Mouse (Mus musculus) midbrain, postnatal 0 days (tissue): ENCODE results near the gene Pkib. TPM values are rescaled to one million over a fixed set of nuclear protein-coding genes. Genes with fewer than 3 reads are reported as not detected.

Experiments used
- ATAC-seq: fragments of 200-750 bp; cut with Nextera tagmentation; 2 replicates; pipeline ENCODE4 v1.8.0; 2017; ENCODE audit warnings: moderate number of reproducible peaks, mild to moderate bottlenecking, moderate TSS enrichment, moderate library complexity; ENCODE audit not compliant: low FRiP score
- DNase-seq: peaks from one replicate; pipeline ENCODE4 v3.0.0-alpha.2; 2015; ENCODE audit warnings: low spot score
- H3K27ac ChIP-seq: fragments of 300-500 bp; sonication (generic); 2 replicates; pipeline ENCODE4 v1.5.1; 2014; ENCODE audit warnings: low read depth, mild to moderate bottlenecking, low read length, mixed read lengths
- H3K27me3 ChIP-seq: fragments of 300-500 bp; sonication (generic); 2 replicates; pipeline ENCODE4 v1.6.1; 2014; ENCODE audit warnings: low read length, control low read depth, mixed read lengths; ENCODE audit not compliant: insufficient read depth
- H3K36me3 ChIP-seq: fragments of 300-500 bp; sonication (generic); 2 replicates; pipeline ENCODE4 v1.6.1; 2014; ENCODE audit warnings: low read length, control low read depth, mixed read lengths; ENCODE audit not compliant: insufficient read depth
- H3K4me1 ChIP-seq: fragments of 300-500 bp; sonication (generic); 2 replicates; pipeline ENCODE4 v1.6.1; 2014; ENCODE audit warnings: mild to moderate bottlenecking, control low read depth, antibody characterized with exemption, low read length, mixed read lengths; ENCODE audit not compliant: insufficient read depth
- H3K4me2 ChIP-seq: fragments of 300-500 bp; sonication (generic); 2 replicates; pipeline ENCODE4 v1.6.1; 2014; ENCODE audit warnings: low read depth, mild to moderate bottlenecking, low read length, mixed read lengths; ENCODE audit not compliant: poor library complexity, severe bottlenecking
- H3K4me3 ChIP-seq: fragments of 300-500 bp; sonication (generic); 2 replicates; pipeline ENCODE4 v1.5.1; 2014; ENCODE audit warnings: low read depth, mild to moderate bottlenecking, low read length, moderate library complexity
- H3K9ac ChIP-seq: fragments of 300-500 bp; sonication (generic); replicated peaks from 2 replicates; pipeline ENCODE4 v1.6.1; 2014; ENCODE audit warnings: mild to moderate bottlenecking, low read length, moderate library complexity, mixed read lengths; ENCODE audit not compliant: poor library complexity, severe bottlenecking
- H3K9me3 ChIP-seq: fragments of 300-500 bp; sonication (generic); 2 replicates; pipeline ENCODE4 v1.6.1; 2016; ENCODE audit warnings: low read length, control low read depth
- CTCF ChIP-seq: IDR thresholded peaks from 2 replicates; pipeline ENCODE4 v1.5.1; 2016; ENCODE audit warnings: antibody characterized with exemption, mild to moderate bottlenecking
- WGBS: fragments of 180-500 bp; shearing (Covaris S2); extraction: QIAGEN DNeasy Blood & Tissue Kit; methylation state at CpG from one replicate; pipeline ENCODE4 v1.1.7; 2014; 5-methylcytosine and 5-hydroxymethylcytosine counted together
- polyA plus RNA-seq: library from polyadenylated mRNA; unstranded; fragments of >200 nt; fragmentation: Nextera tagmentation; extraction: Ambion mirVana; gene quantifications from 2 replicates; pipeline ENCODE4 v1.2.1, GENCODE M21; 2015
- total RNA-seq: library from RNA; depleted of rRNA; stranded (reverse); fragments of >200 nt; gene quantifications from 2 replicates; pipeline ENCODE4 v1.2.3, GENCODE M21; 2014

Gene Pkib
- total and polyA plus RNA-seq, 2 experiments from 2014 or later = 0.60 to 6.7 TPM

GRCm38 (mm10) chr10:57690161-57690560 lies 58.4 kb downstream of the Pkib start:
- H3K9ac ChIP-seq = no peak overlapping the region
- H3K4me1 ChIP-seq = no peaks in the 10 kb centered on the region
- H3K36me3 ChIP-seq = no peaks in the 10 kb centered on the region
- DNase-seq (no peak), ATAC-seq (no peak)
- no peak overlapping the region for H3K4me2 ChIP-seq
- no peak overlapping the region for H3K27ac ChIP-seq
- no peaks in the 10 kb centered on the region for H3K9me3 ChIP-seq
- no peak for TF ChIP-seq CTCF
- H3K27me3 ChIP-seq = no peaks in the 10 kb centered on the region
- WGBS = 82% methylated on average over 2 of the region's 2 CpGs
- H3K4me3 ChIP-seq = no peak overlapping the region

DNA sequence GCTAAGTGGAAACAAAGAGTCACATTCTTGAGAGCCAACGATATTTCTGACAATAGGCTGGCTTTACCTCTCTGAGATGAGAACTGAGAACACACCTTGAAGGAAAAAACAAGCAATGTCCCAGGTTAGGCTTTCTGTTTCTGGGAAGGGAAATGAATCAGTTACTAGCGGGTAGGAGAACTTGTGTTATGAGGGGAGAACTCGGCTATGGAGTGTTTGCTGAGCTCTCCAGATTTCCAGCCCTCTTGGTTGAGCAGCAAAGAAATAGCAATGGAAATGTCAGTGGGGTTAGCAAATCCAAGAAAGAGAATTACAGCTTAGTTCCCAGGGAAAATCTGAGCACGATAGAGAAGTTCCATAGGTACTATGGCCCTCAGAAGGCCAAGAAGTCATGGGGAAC lies 70.5 kb downstream of the Pkib start:
- no peak overlapping the region for H3K4me3 ChIP-seq
- no peaks in the 10 kb centered on the region for H3K4me1 ChIP-seq
- ATAC-seq (no peak), DNase-seq (no peak)
- H3K9me3 ChIP-seq = no peaks in the 10 kb centered on the region
- no peak overlapping the region for H3K4me2 ChIP-seq
- H3K9ac ChIP-seq = no peak overlapping the region
- H3K27ac ChIP-seq = no peak overlapping the region
- no peaks in the 10 kb centered on the region for H3K36me3 ChIP-seq
- H3K27me3 ChIP-seq = no peaks in the 10 kb centered on the region
- WGBS = 81% methylated on average over 4 of the region's 4 CpGs
- TF ChIP-seq CTCF = no peak

- no peak for TF ChIP-seq CTCF
- H3K4me2 ChIP-seq = no peak overlapping the region
- no peak for DNase-seq
- H3K27me3 ChIP-seq = no peaks in the 10 kb centered on the region
- H3K9me3 ChIP-seq = no peaks in the 10 kb centered on the region
- no peak overlapping the region for H3K4me3 ChIP-seq
- no peaks in the 10 kb centered on the region for H3K36me3 ChIP-seq
- no peak overlapping the region for H3K9ac ChIP-seq
- H3K27ac ChIP-seq = no peak overlapping the region
- H3K4me1 ChIP-seq = no peaks in the 10 kb centered on the region
- ATAC-seq = no peak
Observed at GRCm38 (mm10) chr10:57721035-57721434, 89.3 kb downstream of the Pkib start.

DNA sequence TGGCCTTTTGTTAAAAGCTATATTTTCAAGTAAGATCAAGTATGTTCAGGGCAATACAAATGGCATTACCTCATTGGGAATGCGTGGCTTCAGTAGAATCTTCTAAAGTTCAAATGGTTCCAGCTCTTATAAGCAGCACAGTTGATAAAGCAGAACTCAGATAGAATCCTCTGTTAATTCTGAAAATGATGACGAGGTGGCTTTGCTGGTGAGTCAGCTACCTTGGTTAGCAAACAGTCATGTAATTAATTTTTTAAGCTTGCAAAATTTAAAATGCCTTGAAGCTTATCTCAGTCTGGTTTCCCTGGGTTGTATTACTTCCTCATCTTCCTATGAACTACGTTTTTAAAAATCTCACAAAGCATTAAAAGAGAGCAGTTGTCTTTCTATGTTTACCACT lies 90.6 kb downstream of the Pkib start:
- no peak overlapping the region for H3K4me2 ChIP-seq
- no peak for TF ChIP-seq CTCF
- no peaks in the 10 kb centered on the region for H3K9me3 ChIP-seq
- H3K4me3 ChIP-seq = no peak overlapping the region
- no peak overlapping the region for H3K27ac ChIP-seq
- H3K27me3 ChIP-seq = no peaks in the 10 kb centered on the region
- no peak for ATAC-seq
- H3K9ac ChIP-seq = no peak overlapping the region
- 76% methylated on average over 3 of the region's 3 CpGs for WGBS
- no peak for DNase-seq
- H3K4me1 ChIP-seq = no peaks in the 10 kb centered on the region
- no peaks in the 10 kb centered on the region for H3K36me3 ChIP-seq

GRCm38 (mm10) chr10:57727666-57728065 lies 95.9 kb downstream of the Pkib start:
- WGBS = 86% methylated on average over 8 of the region's 8 CpGs
- Histone ChIP-seq H3K4me2 (no peak overlapping the region), H3K9ac (no peak overlapping the region), H3K4me3 (no peak overlapping the region), H3K36me3 (no peaks in the 10 kb centered on the region), H3K4me1 (no peaks in the 10 kb centered on the region), H3K27ac (no peak overlapping the region), H3K27me3 (no peaks in the 10 kb centered on the region), H3K9me3 (no peaks in the 10 kb centered on the region)
- DNase-seq (peak; percentile 5), ATAC-seq (no peak)
- no peak for TF ChIP-seq CTCF

- Histone ChIP-seq H3K4me2 (no peak overlapping the region), H3K27me3 (no peaks in the 10 kb centered on the region), H3K4me1 (no peaks in the 10 kb centered on the region), H3K9ac (no peak overlapping the region), H3K4me3 (no peak overlapping the region), H3K36me3 (no peaks in the 10 kb centered on the region), H3K27ac (no peak overlapping the region), H3K9me3 (no peaks in the 10 kb centered on the region)
- no peak for ATAC-seq
- WGBS = 90% methylated on average over 3 of the region's 3 CpGs
- TF ChIP-seq CTCF = no peak
- no peak for DNase-seq
Observed at GRCm38 (mm10) chr10:57731672-57732071, 99.9 kb downstream of the Pkib start.
